Mouse (Mus musculus): ENCODE measurements at regions not wholly inside any gene's neighbourhood (a gene's known extent, or its start where the extent isn't known, plus 50 kb on each side); places are given as distances from the start of the nearest gene placed in this dataset.
"Not testable (repeated sequence)": the region's sequence is repeated elsewhere in the genome, so short reads cannot be mapped to it uniquely, and the experiment has no call there.

GRCm38 (mm10) chr4:5590531-5590930 is 797.4 kb upstream of the Impad1 start:
- DNase-seq, result no peak

DNA sequence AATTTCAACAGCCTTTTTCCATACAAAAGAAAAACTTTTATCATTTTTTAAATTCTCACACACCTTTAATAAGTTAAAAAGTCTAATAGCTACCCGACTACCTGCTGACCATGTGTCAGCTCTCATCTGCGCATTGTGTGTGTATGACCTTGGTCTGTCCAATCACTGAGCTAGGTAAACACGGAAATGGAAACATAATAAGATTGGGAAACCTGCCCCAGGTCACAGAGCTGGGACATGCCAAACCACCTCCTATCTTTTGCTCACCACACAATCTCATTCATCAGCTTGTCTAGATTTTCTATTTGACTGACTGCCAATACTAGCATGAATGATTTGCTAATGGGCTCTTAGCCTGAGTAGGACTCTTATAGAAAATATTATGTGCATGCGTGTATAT is 794.3 kb upstream of the Impad1 start:
- no peak for DNase-seq

DNA sequence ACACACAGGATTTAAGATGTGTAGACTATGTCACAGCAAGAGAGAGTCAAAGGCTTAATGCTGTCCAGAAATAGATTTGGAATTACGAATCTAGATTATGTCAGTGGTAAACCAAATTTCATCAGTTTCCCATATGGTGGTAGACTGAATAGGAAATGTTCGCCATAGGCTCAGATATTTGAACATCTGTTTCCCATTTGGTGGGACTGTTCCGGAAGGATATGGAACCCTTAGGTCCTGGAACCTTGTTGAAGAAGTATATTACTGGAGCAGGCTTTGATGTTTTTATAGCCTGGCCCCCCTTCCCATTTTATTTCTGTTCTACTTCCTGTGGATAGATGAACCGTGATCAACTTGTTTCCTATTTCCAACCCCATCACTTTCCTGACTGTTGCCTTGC is 792.0 kb upstream of the Impad1 start:
- DNase-seq, result no peak

DNA sequence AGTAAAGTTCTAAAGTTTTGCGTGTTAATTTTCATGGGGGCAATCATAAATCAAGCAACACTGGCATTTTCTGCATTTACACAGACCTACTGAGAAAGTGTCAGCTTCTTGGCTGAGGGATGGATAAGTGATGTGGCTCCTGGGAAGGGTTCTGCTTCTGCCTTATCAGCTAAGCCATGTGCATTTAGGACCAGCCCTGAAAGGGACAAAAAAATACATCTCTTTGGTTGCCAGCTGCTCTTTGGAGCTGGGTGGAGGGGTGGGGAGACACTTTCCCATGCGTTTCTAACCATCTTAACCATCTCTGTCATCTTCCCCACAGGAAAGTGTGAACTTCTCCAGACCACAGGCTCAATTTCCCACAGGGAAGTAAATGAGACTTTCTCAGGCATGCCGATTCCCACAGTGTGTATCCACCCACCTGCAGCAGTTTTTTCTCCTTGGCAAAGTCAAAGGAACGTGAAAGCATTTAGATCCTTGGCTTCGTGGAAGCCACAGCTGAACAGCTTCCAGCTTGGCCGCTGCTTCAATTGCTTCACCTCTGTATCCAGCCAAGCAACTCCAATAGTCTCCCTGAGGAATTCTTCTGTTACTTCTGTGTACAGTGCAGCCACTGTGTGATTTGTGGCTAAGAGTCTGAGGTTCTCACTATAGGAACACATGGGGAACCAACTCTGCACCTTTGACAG is 791.0 kb upstream of the Impad1 start:
- DNase-seq, result peak; percentile 23

DNA sequence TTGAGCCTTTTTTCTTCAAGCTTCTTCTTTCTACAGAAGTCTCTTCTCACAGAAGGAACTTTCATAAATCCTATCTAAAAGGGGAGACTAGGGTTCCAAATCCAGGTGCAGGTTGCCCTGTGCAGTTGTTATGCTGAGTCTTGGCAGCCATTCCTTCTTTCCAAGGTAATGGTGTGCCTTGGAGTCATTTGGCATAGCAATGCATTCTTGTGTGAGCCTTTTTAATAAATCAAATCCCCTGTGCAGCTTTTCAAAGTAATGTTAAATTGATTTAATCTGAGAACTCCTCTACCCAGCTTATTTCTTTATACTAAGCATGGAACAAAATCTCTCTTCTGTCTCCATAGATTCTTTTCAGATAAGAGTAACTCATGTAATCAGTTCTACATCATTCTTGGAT is 774.9 kb upstream of the Impad1 start:
- no peak for DNase-seq

DNA sequence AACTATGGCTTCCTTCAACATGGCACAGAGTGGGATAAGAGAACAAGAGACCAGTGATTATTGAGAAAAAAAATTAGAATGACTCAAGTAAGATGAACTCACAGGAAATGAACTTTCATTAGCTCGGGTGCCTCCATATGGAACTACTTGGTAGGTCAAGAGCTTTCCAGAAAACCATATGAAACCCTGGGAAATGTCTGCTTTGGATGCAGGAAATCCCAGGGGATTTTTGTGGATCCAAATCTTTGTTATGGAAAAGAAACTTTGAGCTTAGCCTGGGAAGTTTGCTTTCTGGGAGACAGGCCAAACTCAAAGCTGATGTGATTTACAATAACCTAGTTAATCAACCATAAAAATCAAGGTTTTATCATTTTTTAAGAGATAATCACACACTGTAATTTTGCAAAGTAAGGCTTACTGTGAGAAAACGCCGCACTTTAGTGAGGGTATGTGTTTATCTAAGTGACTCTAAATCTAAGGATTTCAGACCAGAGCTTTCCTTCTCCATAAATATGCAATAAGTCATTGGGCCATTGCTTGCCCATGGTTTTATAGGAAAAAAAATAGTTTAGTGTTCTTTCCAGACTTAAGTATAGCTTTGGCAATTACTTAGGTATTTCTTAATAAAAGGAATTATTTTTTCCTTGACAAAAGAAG is 767.0 kb upstream of the Impad1 start:
- DNase-seq, result no peak

- DNase-seq, result no peak
Observed at GRCm38 (mm10) chr4:5540155-5540554, 747.0 kb upstream of the Impad1 start.

DNA sequence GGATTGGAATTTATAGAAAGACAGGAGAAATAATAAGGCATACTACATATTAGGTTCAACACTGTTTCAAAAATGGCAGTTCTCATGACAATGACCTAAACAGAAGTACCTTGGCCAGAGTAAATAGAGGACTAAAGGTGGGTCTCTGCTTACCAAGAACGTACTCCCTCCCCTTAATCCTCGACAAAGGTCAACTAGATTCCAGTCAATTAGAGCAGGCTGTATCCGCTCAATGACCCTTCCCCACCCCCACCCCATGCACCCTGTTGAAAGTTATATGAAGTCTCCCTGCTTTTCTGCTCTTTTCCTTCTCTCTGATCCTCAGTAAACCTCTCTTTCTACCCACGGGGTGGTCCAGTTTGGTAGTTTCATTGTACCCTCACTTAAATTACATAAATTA is 737.3 kb upstream of the Impad1 start:
- no peak for DNase-seq

- no peak for DNase-seq
Observed at GRCm38 (mm10) chr4:5518522-5518921, 725.4 kb upstream of the Impad1 start.

GRCm38 (mm10) chr4:5515426-5515825 is 722.3 kb upstream of the Impad1 start:
- DNase-seq, result not testable (repeated sequence)

- DNase-seq, result no peak
Observed at GRCm38 (mm10) chr4:5511743-5512142, 718.6 kb upstream of the Impad1 start.

DNA sequence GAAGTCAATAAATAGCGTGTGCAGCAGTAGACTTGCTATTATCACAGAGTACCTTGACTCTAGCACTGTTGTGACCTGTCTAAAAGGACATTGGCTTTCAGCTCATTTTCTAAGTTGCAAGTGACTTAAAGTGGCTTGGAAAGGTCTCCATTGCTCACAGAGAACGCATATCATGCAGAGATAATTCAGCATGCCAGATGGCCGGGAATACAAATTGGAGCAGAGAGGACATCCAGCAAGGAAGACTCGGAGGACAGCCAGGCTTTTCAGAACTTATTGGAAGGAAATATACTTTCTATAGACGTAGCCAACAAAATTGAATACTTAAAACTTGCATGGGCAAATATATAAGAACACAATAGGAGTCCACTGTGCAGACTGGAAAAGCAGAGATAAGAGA is 716.2 kb upstream of the Impad1 start:
- DNase-seq, result no peak

DNA sequence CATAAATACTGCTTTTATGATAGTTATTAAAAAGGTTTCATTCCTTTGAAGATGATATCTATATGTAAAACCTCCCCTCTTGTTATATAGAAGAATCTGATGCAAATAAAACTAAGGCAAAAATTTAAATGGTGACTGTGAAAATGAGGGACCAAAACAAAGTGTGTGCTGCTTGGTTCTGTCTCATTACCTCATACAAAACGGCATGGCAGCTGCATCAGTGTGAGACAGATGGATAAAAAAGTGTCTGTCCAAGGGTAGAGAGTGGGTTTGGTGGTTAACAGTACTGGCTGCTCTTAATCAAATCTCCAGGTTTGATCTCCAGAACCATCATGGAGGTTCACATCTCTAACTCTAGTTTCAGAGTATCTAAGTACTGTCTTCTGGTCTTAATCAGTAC is 701.9 kb upstream of the Impad1 start:
- no peak for DNase-seq

DNA sequence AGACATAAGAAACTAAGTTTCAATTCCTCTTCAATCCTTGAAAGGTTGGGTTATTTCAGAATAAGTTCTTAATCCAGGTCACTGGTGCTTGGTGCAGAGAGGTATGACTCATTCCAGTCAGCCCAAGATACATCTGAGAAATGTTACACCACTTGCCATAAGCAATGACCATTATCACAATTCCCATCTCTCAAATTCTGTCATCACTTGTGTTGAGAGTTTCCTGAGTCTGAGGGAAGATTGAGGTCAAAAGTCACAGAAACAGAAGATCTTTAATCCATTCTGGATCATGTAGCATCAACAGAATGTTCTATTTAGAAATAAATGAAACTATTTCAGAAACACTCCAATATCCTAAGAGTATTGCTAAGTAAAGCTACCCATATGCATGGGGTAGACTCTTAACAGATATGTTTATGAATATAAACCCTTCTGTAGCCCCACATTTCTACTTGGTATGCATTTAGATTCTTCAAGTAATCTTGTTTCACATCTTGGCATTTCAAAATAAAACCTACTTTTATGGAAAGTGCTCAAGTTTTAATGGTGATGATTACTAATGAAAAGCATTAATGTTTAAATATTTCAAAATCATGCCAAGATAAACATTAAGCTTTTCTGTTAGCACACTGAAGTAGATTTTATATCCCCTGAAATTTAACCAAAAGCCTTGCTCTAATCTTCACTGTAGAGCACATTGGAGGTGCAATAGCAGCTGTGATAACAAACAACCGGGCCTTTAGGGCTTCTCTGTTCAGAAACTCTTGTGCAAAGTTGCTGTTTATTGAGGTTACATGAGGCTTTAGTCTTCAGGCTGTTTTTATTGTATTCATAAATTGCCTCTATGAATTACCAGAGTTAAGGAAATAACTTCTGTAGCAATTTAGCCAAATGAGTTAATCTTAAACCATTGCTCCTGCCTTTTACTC is 701.2 kb upstream of the Impad1 start:
- DNase-seq, result no peak

GRCm38 (mm10) chr4:5486786-5487185 is 693.6 kb upstream of the Impad1 start:
- DNase-seq, result peak; percentile 5

DNA sequence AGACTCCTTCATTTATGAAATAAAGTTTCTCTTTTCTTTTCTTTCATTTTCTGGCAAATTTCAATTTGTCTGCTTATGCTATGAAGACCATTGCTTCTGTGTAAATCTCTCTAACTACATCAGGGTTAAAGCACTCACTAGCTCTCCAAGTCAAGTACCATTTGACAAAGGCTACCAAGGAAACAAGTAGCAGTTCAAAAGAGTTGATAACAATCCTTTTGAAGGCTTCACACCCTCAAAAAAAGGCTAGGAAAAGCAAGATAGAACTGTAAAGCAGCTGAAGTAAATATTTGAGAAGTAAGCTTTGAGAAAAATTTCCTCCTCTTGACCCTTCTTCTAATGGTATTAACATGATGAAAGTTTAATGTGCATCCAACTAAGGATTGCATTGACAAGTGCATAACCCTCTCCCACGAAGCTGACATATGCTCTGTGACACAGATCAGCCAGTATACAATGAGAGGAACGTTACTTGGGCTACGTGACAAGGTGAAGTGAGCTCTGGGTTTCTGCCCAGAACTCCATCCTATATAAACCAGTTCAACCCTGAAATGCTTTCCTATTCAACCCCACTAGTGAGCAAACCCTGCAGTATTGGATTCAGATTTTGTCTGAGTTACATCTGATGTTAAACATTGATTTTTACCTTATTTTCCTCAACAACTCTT is 678.9 kb upstream of the Impad1 start:
- DNase-seq, result no peak

- no peak for DNase-seq
Observed at GRCm38 (mm10) chr4:5459028-5459695, 666.0 kb upstream of the Impad1 start.

GRCm38 (mm10) chr4:5450417-5450816 is 657.3 kb upstream of the Impad1 start:
- DNase-seq, result no peak

- no peak for DNase-seq
Observed at GRCm38 (mm10) chr4:5441339-5442019, 648.3 kb upstream of the Impad1 start.

GRCm38 (mm10) chr4:5437076-5437475 is 643.9 kb upstream of the Impad1 start:
- no peak for DNase-seq
